24 mouse cellular contexts compared by ENCODE assay signal in genomic region chr17:27339261-27339660, GRCm38 (mm10).
DNase-seq lines count a peak whose midpoint lies in the region; ATAC-seq and TF ChIP-seq lines count a peak whose summit lies in the region.
"Had no signal": no experiment of that assay in that cellular context is flagged by ENCODE, and none has a peak within 500 bp of the region (broad histone marks: within the 10 kb centered on the region; RNA-seq: fewer than 3 reads in every experiment).

No protein-coding gene starts in this region.

- peaks cover 4% of the 10 kb centered on the region for H3K79me2 ChIP-seq in MEL (ENCODE audit: control insufficient read depth, insufficient read depth, low read length, poor library complexity)

- TF ChIP-seq RAD21 in MEL (IDR thresholded peaks at IDR 0.05; ENCODE audit: low read depth, low read length): no peak

- ATAC-seq in midbrain, embryonic 14.5 days (ENCODE audit: low FRiP score, low TSS enrichment): no peak
- ATAC-seq in stomach, postnatal 0 days (ENCODE audit: low FRiP score, low TSS enrichment): no peak
- ATAC-seq: forebrain, embryonic 14.5 days; forebrain, embryonic 16.5 days had no signal

- H3K9me3 ChIP-seq in midbrain, embryonic 10.5 days (replicated peaks): no peaks in the 10 kb centered on the region
- no peaks in the 10 kb centered on the region for H3K9me3 ChIP-seq in midbrain, embryonic 14.5 days (ENCODE audit: control insufficient read depth, low read length)
- H3K9me3 ChIP-seq in MEL (replicated peaks; ENCODE audit: insufficient read depth, low read length): no peaks in the 10 kb centered on the region
- H3K9me3 ChIP-seq in stomach, postnatal 0 days (ENCODE audit: control insufficient read depth, low read length): no peaks in the 10 kb centered on the region
- H3K9me3 ChIP-seq: embryonic facial prominence, embryonic 13.5 days; embryonic facial prominence, embryonic 15.5 days; forebrain, embryonic 10.5 days; forebrain, embryonic 12.5 days had no signal

- TF ChIP-seq EP300 in MEL (IDR thresholded peaks at IDR 0.05; ENCODE audit: low read depth in 1 of 2, low read length in 2 of 2): no peak
- no peak for TF ChIP-seq EP300 in stomach, postnatal 0 days (optimal IDR thresholded peaks at IDR 0.05)

- TF ChIP-seq CTCF in MEL (IDR thresholded peaks at IDR 0.05 in 2 of 3, conservative IDR thresholded peaks at IDR 0.05 in 1 of 3; ENCODE audit: control insufficient read depth in 1 of 3, insufficient read depth in 1 of 3, low read depth in 2 of 3, low read length in 3 of 3, poor library complexity in 1 of 3, severe bottlenecking in 1 of 3): no peak
- TF ChIP-seq CTCF in stomach, postnatal 0 days (IDR thresholded peaks at IDR 0.05; ENCODE audit: low read depth): no peak

- peaks cover 44% of the 10 kb centered on the region for H3K4me1 ChIP-seq in midbrain, embryonic 10.5 days
- H3K4me1 ChIP-seq in midbrain, embryonic 14.5 days (ENCODE audit: control insufficient read depth, insufficient read depth, low read length): peaks cover 5% of the 10 kb centered on the region
- peaks cover 16 to 40% of the 10 kb centered on the region in 2 experiments for H3K4me1 ChIP-seq in MEL (ENCODE audit: control insufficient read depth in 1 of 2, insufficient read depth in 2 of 2, low read length in 2 of 2)
- no peaks in the 10 kb centered on the region for H3K4me1 ChIP-seq in stomach, postnatal 0 days (replicated peaks; ENCODE audit: control insufficient read depth, insufficient read depth)
- H3K4me1 ChIP-seq: embryonic facial prominence, embryonic 15.5 days had no signal

- 0 out of 2 replicates have a peak overlapping the region, but pooled peaks have one; percentile 28 for H3K27ac ChIP-seq in midbrain, embryonic 10.5 days (replicated peaks)
- no peak overlapping the region for H3K27ac ChIP-seq in midbrain, embryonic 14.5 days (replicated peaks; ENCODE audit: low read depth, low read length)
- H3K27ac ChIP-seq in MEL (ENCODE audit: control insufficient read depth, low read depth, low read length): peak overlapping the region; percentile 50; the same call in 1 of the 2 replicates
- H3K27ac ChIP-seq in stomach, postnatal 0 days (replicated peaks): no peak overlapping the region
- H3K27ac ChIP-seq: embryonic facial prominence, embryonic 13.5 days; embryonic facial prominence, embryonic 15.5 days; forebrain, embryonic 10.5 days; forebrain, embryonic 12.5 days had no signal

- H3K9ac ChIP-seq in midbrain, embryonic 14.5 days (replicated peaks; ENCODE audit: low read length): no peak overlapping the region
- H3K9ac ChIP-seq in MEL (ENCODE audit: control insufficient read depth, low read depth, low read length, poor library complexity, severe bottlenecking): no peak overlapping the region
- H3K9ac ChIP-seq in stomach, postnatal 0 days (ENCODE audit: low read length): no peak overlapping the region
- H3K9ac ChIP-seq: embryonic facial prominence, embryonic 13.5 days; embryonic facial prominence, embryonic 15.5 days; forebrain, embryonic 12.5 days had no signal

- no peak overlapping the region for H3K4me3 ChIP-seq in midbrain, embryonic 10.5 days
- no peak overlapping the region for H3K4me3 ChIP-seq in midbrain, embryonic 14.5 days (replicated peaks; ENCODE audit: low read depth, low read length)
- no peak overlapping the region for H3K4me3 ChIP-seq in MEL (ENCODE audit: control insufficient read depth in 1 of 2, insufficient read depth in 1 of 2, low read depth in 2 of 2, low read length in 2 of 2)
- no peak overlapping the region for H3K4me3 ChIP-seq in stomach, postnatal 0 days (ENCODE audit: low read depth, low read length)
- H3K4me3 ChIP-seq: embryonic facial prominence, embryonic 13.5 days; embryonic facial prominence, embryonic 15.5 days; erythroblast, embryonic 14.5 days; forebrain, embryonic 10.5 days; forebrain, embryonic 12.5 days had no signal

- H3K4me2 ChIP-seq in midbrain, embryonic 14.5 days (ENCODE audit: low read length): no peak overlapping the region
- no peak overlapping the region for H3K4me2 ChIP-seq in stomach, postnatal 0 days (replicated peaks; ENCODE audit: low read depth)
- H3K4me2 ChIP-seq: embryonic facial prominence, embryonic 13.5 days; embryonic facial prominence, embryonic 15.5 days; forebrain, embryonic 12.5 days had no signal

- H3K27me3 ChIP-seq in midbrain, embryonic 10.5 days (ENCODE audit: low read depth, poor library complexity, severe bottlenecking): no peaks in the 10 kb centered on the region
- no peaks in the 10 kb centered on the region for H3K27me3 ChIP-seq in midbrain, embryonic 14.5 days (ENCODE audit: control insufficient read depth, insufficient read depth, low read length)
- no peaks in the 10 kb centered on the region for H3K27me3 ChIP-seq in MEL (ENCODE audit: control insufficient read depth in 1 of 2, insufficient read depth in 2 of 2, low read length in 2 of 2)
- H3K27me3 ChIP-seq in stomach, postnatal 0 days (ENCODE audit: control insufficient read depth, insufficient read depth, low read length): no peaks in the 10 kb centered on the region
- H3K27me3 ChIP-seq: embryonic facial prominence, embryonic 13.5 days; embryonic facial prominence, embryonic 15.5 days; forebrain, embryonic 12.5 days had no signal

- WGBS in midbrain, embryonic 10.5 days: 41% methylated on average over 2 of the region's 2 CpGs
- 10% methylated on average over 2 of the region's 2 CpGs for WGBS in midbrain, embryonic 14.5 days
- WGBS in stomach, postnatal 0 days: 72% methylated on average over 2 of the region's 2 CpGs

- no peak for DNase-seq in midbrain, embryonic 10.5 days (ENCODE audit: low spot score)
- no peak for DNase-seq in midbrain, embryonic 14.5 days
- DNase-seq in MEL (ENCODE audit: low read depth, low spot score): no peak
- peak; percentile 71 for DNase-seq in retina, embryonic 14.5 days (ENCODE audit: low spot score)
- no peak for DNase-seq in liver
- no peak for DNase-seq in stomach, postnatal 0 days (ENCODE audit: low spot score)
- DNase-seq: adrenal gland, adult 2 months; adrenal gland, postnatal 10 days; adrenal gland, postnatal 25 days; cerebellum, adult 11 months; cerebellum, adult 18-20 months; cerebellum, adult 8-10 months; cerebellum, adult 9-11 months; cerebellum, postnatal 14 days; cerebellum, postnatal 36 days; embryo, embryonic 11 days had no signal

- no peak for TF ChIP-seq POLR2A in MEL (IDR thresholded peaks at IDR 0.05; ENCODE audit: control insufficient read depth in 1 of 2, insufficient read depth in 1 of 2, low read depth in 1 of 2, low read length in 2 of 2, poor library complexity in 1 of 2)

- no peaks in the 10 kb centered on the region for H3K36me3 ChIP-seq in midbrain, embryonic 10.5 days
- no peaks in the 10 kb centered on the region for H3K36me3 ChIP-seq in midbrain, embryonic 14.5 days (ENCODE audit: control insufficient read depth, insufficient read depth, low read length)
- H3K36me3 ChIP-seq in MEL (ENCODE audit: control insufficient read depth in 1 of 2, insufficient read depth in 2 of 2, low read length in 2 of 2): peaks cover 0 to 18% of the 10 kb centered on the region in 2 experiments; a peak in 2 of 4 replicates
- no peaks in the 10 kb centered on the region for H3K36me3 ChIP-seq in stomach, postnatal 0 days (ENCODE audit: control insufficient read depth, insufficient read depth, low read length)
- H3K36me3 ChIP-seq: embryonic facial prominence, embryonic 13.5 days; embryonic facial prominence, embryonic 15.5 days; forebrain, embryonic 10.5 days; forebrain, embryonic 12.5 days; G1E had no signal

TF ChIP-seq in MEL, 35 proteins besides CTCF, POLR2A, EP300 and RAD21:
- TF ChIP-seq MYB (IDR thresholded peaks at IDR 0.05; ENCODE audit: low read depth, low read length) (no peak), E2F4 (IDR thresholded peaks at IDR 0.05; ENCODE audit: borderline replicate concordance, low read depth, low read length) (no peak), MAX (IDR thresholded peaks at IDR 0.05; ENCODE audit: low read length) (no peak), POLR2AphosphoS5 (IDR thresholded peaks at IDR 0.05; ENCODE audit: borderline replicate concordance, low read depth, low read length) (no peak), ZNF384 (IDR thresholded peaks at IDR 0.05; ENCODE audit: low read depth, low read length) (no peak), NRF1 (IDR thresholded peaks at IDR 0.05; ENCODE audit: insufficient read depth, low read depth, low read length, poor library complexity, severe bottlenecking) (no peak), KAT2A (conservative IDR thresholded peaks at IDR 0.05; ENCODE audit: low read depth, low read length) (no peak), MYC (IDR thresholded peaks at IDR 0.05; ENCODE audit: low read depth, low read length) (no peak), USF2 (IDR thresholded peaks at IDR 0.05; ENCODE audit: borderline replicate concordance in 1 of 2, insufficient read depth in 1 of 2, low read depth in 1 of 2, low read length in 2 of 2) (no peak), JUND (IDR thresholded peaks at IDR 0.05; ENCODE audit: low read depth, low read length) (no peak), MAFK (IDR thresholded peaks at IDR 0.05; ENCODE audit: borderline replicate concordance, low read depth, low read length) (no peak)

Comparison
In these comparisons a context has a peak if more than half of its experiments do, and no peak if none do; other contexts are left out.
1. H3K27ac ChIP-seq: peak in midbrain, embryonic 10.5 days (single experiment) and MEL (single experiment); none in midbrain, embryonic 14.5 days (single experiment) and stomach, postnatal 0 days (single experiment).